In the genomic region with DNA sequence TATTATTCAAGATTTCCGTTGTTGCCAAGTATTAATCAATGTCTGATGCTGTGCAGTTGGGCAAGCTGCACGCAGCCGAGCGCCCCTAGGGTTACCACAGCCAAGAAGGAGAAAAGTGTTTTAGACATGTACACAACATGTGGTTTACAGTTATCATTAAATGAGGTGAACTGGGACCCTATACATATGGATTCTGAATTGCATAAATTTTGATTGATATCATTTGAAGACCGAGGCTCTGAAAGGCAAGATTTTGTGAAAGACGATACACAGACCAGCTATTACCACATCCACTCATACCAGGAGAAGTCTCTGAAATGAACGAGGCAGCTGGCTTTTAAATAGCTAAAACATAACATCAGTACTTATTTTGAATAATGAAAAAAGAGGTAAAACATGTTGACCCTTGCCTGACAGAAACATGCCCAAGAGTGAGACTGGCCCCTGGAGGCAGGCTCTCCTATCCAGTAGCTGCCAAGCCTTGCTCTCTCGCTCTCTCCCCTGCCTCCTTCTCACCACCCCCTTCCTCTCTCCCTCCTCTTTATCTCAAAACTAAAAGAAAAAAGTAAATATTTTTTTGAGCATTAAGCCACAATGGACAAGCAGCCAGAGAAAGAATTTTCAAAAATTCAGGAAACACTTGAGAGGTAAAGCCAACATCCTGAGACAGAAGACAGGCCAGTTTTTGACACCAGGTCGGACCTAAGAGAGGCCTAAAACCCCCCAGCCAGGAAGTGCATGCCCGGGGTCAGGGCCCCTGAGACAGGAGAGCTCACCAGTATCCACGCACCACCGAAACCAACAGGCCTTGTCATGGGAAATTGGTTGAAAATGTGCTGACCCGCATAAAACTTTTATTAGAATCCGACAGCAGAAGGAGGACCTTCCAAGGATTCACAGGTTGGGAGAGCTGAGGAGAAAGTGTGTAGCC, we compare ENCODE assay signal across 10 mouse cellular contexts.
DNase-seq lines count a peak whose midpoint lies in the region; ATAC-seq and TF ChIP-seq lines count a peak whose summit lies in the region.
"Had no signal": no experiment of that assay in that cellular context is flagged by ENCODE, and none has a peak within 500 bp of the region (broad histone marks: within the 10 kb centered on the region; RNA-seq: fewer than 3 reads in every experiment).

No protein-coding gene starts in this region.

- H3K27ac ChIP-seq in hindbrain, embryonic 10.5 days: peak overlapping the region; percentile 69
- H3K27ac ChIP-seq in hindbrain, postnatal 0 days: no peak overlapping the region
- peak overlapping the region; percentile 76 for H3K27ac ChIP-seq in embryonic facial prominence, embryonic 10.5 days (replicated peaks)
- peak overlapping the region; percentile 34; the same call in 1 of the 2 replicates for H3K27ac ChIP-seq in embryonic facial prominence, embryonic 13.5 days
- H3K27ac ChIP-seq in limb, embryonic 12.5 days: peak overlapping the region; percentile 97
- H3K27ac ChIP-seq in forebrain, embryonic 10.5 days: no peak overlapping the region

- no peaks in the 10 kb centered on the region for H3K9me3 ChIP-seq in hindbrain, embryonic 10.5 days
- H3K9me3 ChIP-seq in hindbrain, postnatal 0 days (ENCODE audit: low read length): no peaks in the 10 kb centered on the region
- no peaks in the 10 kb centered on the region for H3K9me3 ChIP-seq in embryonic facial prominence, embryonic 10.5 days
- H3K9me3 ChIP-seq in embryonic facial prominence, embryonic 13.5 days: no peaks in the 10 kb centered on the region
- H3K9me3 ChIP-seq in limb, embryonic 12.5 days: no peaks in the 10 kb centered on the region
- no peaks in the 10 kb centered on the region for H3K9me3 ChIP-seq in forebrain, embryonic 10.5 days

- no peak overlapping the region for H3K4me2 ChIP-seq in hindbrain, postnatal 0 days (ENCODE audit: low read depth, low read length)
- peak overlapping the region; percentile 23; the same call in 1 of the 2 replicates for H3K4me2 ChIP-seq in embryonic facial prominence, embryonic 13.5 days
- H3K4me2 ChIP-seq in limb, embryonic 12.5 days: peak overlapping the region; percentile 28; the same call in 1 of the 2 replicates

- WGBS in hindbrain, embryonic 10.5 days: 62% methylated on average over 14 of the region's 14 CpGs
- WGBS in hindbrain, postnatal 0 days: 64% methylated on average over 14 of the region's 14 CpGs
- 41% methylated on average over 14 of the region's 14 CpGs for WGBS in embryonic facial prominence, embryonic 10.5 days
- 30% methylated on average over 14 of the region's 14 CpGs for WGBS in embryonic facial prominence, embryonic 13.5 days
- WGBS in limb, embryonic 12.5 days: 17% methylated on average over 14 of the region's 14 CpGs
- 76% methylated on average over 14 of the region's 14 CpGs for WGBS in forebrain, embryonic 10.5 days

- no peak overlapping the region for H3K9ac ChIP-seq in hindbrain, postnatal 0 days (replicated peaks; ENCODE audit: low read length)
- H3K9ac ChIP-seq in embryonic facial prominence, embryonic 13.5 days: no peak overlapping the region
- no peak overlapping the region for H3K9ac ChIP-seq in limb, embryonic 12.5 days (replicated peaks)

- peak; percentile 30 for DNase-seq in hindbrain, embryonic 10.5 days (ENCODE audit: low spot score)
- DNase-seq in hindbrain, postnatal 0 days (ENCODE audit: low spot score): no peak
- DNase-seq in embryonic facial prominence, embryonic 10.5 days (ENCODE audit: low spot score): peak; percentile 57
- no peak for DNase-seq in forebrain, embryonic 10.5 days (ENCODE audit: extremely low spot score, low spot score)
- DNase-seq: cerebellum, adult 2 months; kidney, postnatal 36 days; thymus, postnatal 14 days had no signal

- no peak for ATAC-seq in hindbrain, postnatal 0 days
- no peak for ATAC-seq in embryonic facial prominence, embryonic 13.5 days (ENCODE audit: insufficient number of reproducible peaks, insufficient read depth, low FRiP score, low TSS enrichment, low read depth)
- peak; percentile 70 for ATAC-seq in limb, embryonic 12.5 days (ENCODE audit: insufficient number of reproducible peaks, insufficient read depth, low FRiP score, low TSS enrichment, low read depth)
- no peak for ATAC-seq in activated CD4-positive, CD25-positive, alpha-beta regulatory T cell, adult 4 months

- TF ChIP-seq CTCF in hindbrain, postnatal 0 days (IDR thresholded peaks at IDR 0.05; ENCODE audit: low read depth): no peak

- H3K27me3 ChIP-seq in hindbrain, embryonic 10.5 days (ENCODE audit: insufficient read depth, poor library complexity, severe bottlenecking): no peaks in the 10 kb centered on the region
- H3K27me3 ChIP-seq in hindbrain, postnatal 0 days (ENCODE audit: insufficient read depth, low read length): no peaks in the 10 kb centered on the region
- no peaks in the 10 kb centered on the region for H3K27me3 ChIP-seq in embryonic facial prominence, embryonic 10.5 days (replicated peaks; ENCODE audit: low read depth, poor library complexity, severe bottlenecking)
- peaks cover 21% of the 10 kb centered on the region for H3K27me3 ChIP-seq in embryonic facial prominence, embryonic 13.5 days
- H3K27me3 ChIP-seq in limb, embryonic 12.5 days: no peaks in the 10 kb centered on the region
- H3K27me3 ChIP-seq in forebrain, embryonic 10.5 days (ENCODE audit: poor library complexity, severe bottlenecking): peaks cover 29% of the 10 kb centered on the region

- peaks cover 52% of the 10 kb centered on the region for H3K4me1 ChIP-seq in hindbrain, embryonic 10.5 days (replicated peaks)
- 0 out of 2 replicates have a peak, but pooled peaks cover 3% of the 10 kb centered on the region for H3K4me1 ChIP-seq in hindbrain, postnatal 0 days (ENCODE audit: insufficient read depth, low read length)
- H3K4me1 ChIP-seq in embryonic facial prominence, embryonic 10.5 days: peaks cover 71% of the 10 kb centered on the region
- H3K4me1 ChIP-seq in embryonic facial prominence, embryonic 13.5 days: peaks cover 51% of the 10 kb centered on the region
- peaks cover 63% of the 10 kb centered on the region for H3K4me1 ChIP-seq in limb, embryonic 12.5 days (replicated peaks)
- peaks cover 36% of the 10 kb centered on the region for H3K4me1 ChIP-seq in forebrain, embryonic 10.5 days

- no peaks in the 10 kb centered on the region for H3K36me3 ChIP-seq in hindbrain, embryonic 10.5 days
- H3K36me3 ChIP-seq in hindbrain, postnatal 0 days (ENCODE audit: insufficient read depth, low read length): no peaks in the 10 kb centered on the region
- H3K36me3 ChIP-seq in embryonic facial prominence, embryonic 10.5 days (replicated peaks): no peaks in the 10 kb centered on the region
- H3K36me3 ChIP-seq in embryonic facial prominence, embryonic 13.5 days: no peaks in the 10 kb centered on the region
- H3K36me3 ChIP-seq in limb, embryonic 12.5 days: no peaks in the 10 kb centered on the region
- no peaks in the 10 kb centered on the region for H3K36me3 ChIP-seq in forebrain, embryonic 10.5 days (replicated peaks)

- no peak overlapping the region for H3K4me3 ChIP-seq in hindbrain, embryonic 10.5 days
- H3K4me3 ChIP-seq in hindbrain, postnatal 0 days (ENCODE audit: low read length): no peak overlapping the region
- no peak overlapping the region for H3K4me3 ChIP-seq in embryonic facial prominence, embryonic 10.5 days
- no peak overlapping the region for H3K4me3 ChIP-seq in embryonic facial prominence, embryonic 13.5 days
- H3K4me3 ChIP-seq in limb, embryonic 12.5 days (replicated peaks): no peak overlapping the region
- H3K4me3 ChIP-seq in forebrain, embryonic 10.5 days: no peak overlapping the region

Comparison
In these comparisons a context has a peak if more than half of its experiments do, and no peak if none do; other contexts are left out.
1. DNase-seq: peak in hindbrain, embryonic 10.5 days (single experiment) and embryonic facial prominence, embryonic 10.5 days (single experiment); none in hindbrain, postnatal 0 days (single experiment) and forebrain, embryonic 10.5 days (single experiment).
2. H3K27ac ChIP-seq: peak in hindbrain, embryonic 10.5 days (single experiment), embryonic facial prominence, embryonic 10.5 days (single experiment), embryonic facial prominence, embryonic 13.5 days (single experiment) and limb, embryonic 12.5 days (single experiment); none in hindbrain, postnatal 0 days (single experiment) and forebrain, embryonic 10.5 days (single experiment).